Mouse (Mus musculus): ENCODE data around the gene Slc25a27. TPM values are rescaled to one million over a fixed set of nuclear protein-coding genes. Genes with fewer than 3 reads are reported as not detected.

Gene Slc25a27
- 1 to 10 TPM; 2.1 to 3.9 TPM for total RNA-seq (2021)
- long read RNA-seq, experiment 1, partial matches to known transcripts: 0 of 3 reads
- long read RNA-seq, experiment 1, other reads (novel, unspliced or antisense): 0 of 3 reads
- long read RNA-seq, experiment 2, partial matches to known transcripts: 0 of 2 reads
- long read RNA-seq, experiment 2, other reads (novel, unspliced or antisense): 0 of 2 reads

GRCm38 (mm10) chr17:43666576-43667289 is at the start of gene Slc25a27:
Slc25a27 (minus strand) TSS chr17:43667214.
- peak; percentile 90 to 91 for DNase-seq

DNA sequence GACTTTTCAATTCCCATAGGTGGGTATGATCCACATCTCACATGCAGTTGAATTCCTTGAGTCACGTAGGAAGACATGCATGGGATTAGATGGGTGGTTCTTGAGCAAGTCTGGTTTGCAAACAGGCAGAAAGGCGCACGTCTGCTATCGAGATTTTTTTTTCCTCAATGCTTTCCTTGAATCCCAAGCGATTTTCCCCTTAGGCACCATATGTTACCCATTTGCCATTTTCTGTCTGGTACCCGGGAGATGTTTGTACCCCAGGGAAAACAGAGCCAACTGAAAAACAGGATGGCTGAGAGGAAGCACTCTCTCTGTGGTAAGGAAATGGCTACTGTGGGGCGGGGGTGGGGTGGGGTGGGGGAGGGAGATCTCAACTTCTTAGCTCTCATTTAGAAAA is 49.6 kb upstream of the Slc25a27 start:
- DNase-seq: no peak

GRCm38 (mm10) chr17:43714191-43714590 is 47.2 kb upstream of the Slc25a27 start:
- DNase-seq: no peak

DNA sequence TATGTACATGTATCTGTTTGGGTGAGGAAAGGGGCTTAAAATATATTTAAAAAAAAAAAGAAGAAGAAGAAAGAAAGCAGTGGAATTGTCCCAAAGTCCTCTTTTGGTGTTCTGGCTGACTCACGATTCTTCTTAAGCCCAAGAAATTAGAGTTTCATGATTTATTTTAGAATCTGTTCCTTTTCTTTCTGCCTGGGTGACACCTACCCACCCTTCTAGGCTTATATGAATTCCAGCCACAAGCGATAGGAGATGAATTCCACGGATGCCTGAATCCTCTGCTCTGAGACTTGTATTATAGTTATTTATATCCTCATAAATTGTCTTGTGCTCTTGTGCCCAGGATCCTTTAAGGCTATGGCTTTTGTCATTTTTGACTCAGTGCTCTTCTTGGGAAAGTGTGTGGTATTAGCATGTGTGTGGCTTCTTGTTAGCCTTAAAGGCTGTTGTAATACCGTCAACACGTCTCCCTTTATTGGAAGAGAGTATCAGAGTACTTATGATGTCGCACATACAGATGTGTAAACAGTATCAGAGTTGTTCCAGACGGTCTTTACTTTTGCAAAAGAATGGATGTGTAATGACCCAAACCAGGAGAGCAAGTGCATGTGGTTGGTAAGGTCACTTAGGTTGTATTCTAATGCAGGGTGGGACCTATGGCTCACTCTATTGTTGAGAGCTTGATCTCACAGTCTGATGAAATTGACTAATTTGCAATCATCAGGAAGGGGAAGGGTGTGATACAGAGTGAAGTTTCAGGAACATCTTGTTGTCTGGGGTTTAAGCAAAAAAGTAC is 44.7 kb upstream of the Slc25a27 start:
- no peak for DNase-seq

DNA sequence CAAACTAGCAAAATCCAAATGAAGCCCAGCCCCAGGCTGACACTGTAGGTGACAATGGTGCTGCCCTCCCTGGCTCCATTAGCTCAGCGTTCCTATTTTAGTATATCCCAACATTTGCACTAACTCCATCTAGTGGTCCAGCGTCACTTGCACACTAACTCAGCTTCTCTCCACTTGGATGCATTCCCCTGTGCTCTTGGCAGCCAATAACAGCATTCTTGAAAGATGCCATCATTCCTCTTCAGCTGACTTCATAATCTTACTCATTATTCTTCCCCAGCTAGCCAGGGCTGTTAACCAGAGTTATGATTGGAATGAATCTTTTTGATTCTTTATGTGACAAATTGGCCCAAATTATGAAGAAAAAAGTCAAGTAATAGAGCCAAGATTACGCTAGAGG is 40.2 kb upstream of the Slc25a27 start:
- DNase-seq: peak; percentile 11 to 32

GRCm38 (mm10) chr17:43706749-43707148 is 39.7 kb upstream of the Slc25a27 start:
- no peak for DNase-seq

- no peak for DNase-seq
Measured at GRCm38 (mm10) chr17:43704216-43704930, 37.4 kb upstream of the Slc25a27 start.

- peak; percentile 51 to 53 for DNase-seq
Measured at GRCm38 (mm10) chr17:43701060-43701459, 34.0 kb upstream of the Slc25a27 start.

- peak; percentile 71 to 77 for DNase-seq
Measured at GRCm38 (mm10) chr17:43698997-43699649, 32.1 kb upstream of the Slc25a27 start.

- DNase-seq: no peak
Measured at GRCm38 (mm10) chr17:43689591-43689990, 22.6 kb upstream of the Slc25a27 start.

- DNase-seq: no peak
Measured at GRCm38 (mm10) chr17:43684638-43685037, 17.6 kb upstream of the Slc25a27 start.

DNA sequence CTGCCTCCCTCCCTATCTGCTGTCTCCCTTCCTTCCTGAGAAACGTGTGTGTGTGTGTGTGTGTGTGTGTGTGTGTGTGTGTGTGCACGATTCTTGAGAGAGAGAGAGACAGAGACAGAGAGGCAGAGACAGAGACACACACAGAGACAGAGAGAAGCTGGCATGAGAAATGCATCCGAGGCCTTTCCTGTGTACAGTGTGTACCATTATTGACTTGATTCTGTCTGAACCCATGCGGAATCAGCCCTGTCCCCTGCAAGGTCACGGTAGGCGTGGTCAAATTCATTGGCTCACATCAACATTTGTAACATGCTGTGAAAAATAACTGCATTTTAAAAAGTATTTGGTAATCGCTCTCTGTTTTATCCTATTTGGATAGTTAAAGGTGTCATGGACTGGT is 17.1 kb upstream of the Slc25a27 start:
- no peak for DNase-seq

DNA sequence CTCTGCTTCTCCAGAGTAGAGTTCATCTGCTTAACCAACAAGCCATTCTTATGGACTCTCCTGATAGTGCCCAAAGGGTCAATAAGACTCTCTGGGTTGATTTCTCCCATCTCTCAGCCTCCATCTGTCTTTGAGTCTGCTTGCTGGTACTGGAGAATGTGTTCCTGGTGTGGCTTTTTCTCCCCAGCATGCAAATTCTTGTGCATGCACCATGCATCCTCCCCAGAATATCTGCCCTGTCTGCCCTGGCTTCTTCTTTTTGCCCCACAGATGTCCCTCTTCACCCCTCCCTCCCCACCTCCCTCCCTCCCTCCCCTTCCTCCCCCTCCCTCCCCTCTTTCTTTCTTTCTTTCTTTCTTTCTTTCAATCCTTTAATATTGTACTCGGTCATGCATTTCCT is 10.3 kb upstream of the Slc25a27 start:
- DNase-seq: no peak

GRCm38 (mm10) chr17:43676241-43676640 is 9.2 kb upstream of the Slc25a27 start:
- DNase-seq: no peak

DNA sequence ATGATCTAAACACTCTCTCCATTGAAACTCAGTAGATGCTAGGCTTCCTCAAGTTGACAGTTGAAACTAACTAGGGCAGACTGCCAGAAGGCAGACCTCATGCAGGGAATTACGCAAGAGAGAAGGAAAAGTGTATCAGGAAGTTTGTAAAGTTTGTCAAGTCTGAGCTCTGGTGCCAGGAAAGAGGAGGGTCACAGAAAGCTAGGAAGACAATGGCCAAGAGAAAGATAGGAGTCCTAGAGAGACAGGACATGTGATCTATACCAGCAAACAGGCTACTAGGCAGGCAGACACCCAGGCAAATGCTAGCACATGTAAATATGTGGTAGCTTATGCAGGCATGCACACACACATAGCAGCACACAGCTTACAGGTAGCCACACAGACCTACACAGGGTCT is 8.2 kb upstream of the Slc25a27 start:
- DNase-seq: peak in 1 of 2 experiments; percentile 11

- DNase-seq: no peak
Measured at GRCm38 (mm10) chr17:43671907-43672306, 4.9 kb upstream of the Slc25a27 start.

- peak; percentile 11 to 31 for DNase-seq
Measured at GRCm38 (mm10) chr17:43669145-43669695, 2.2 kb upstream of the Slc25a27 start.

DNA sequence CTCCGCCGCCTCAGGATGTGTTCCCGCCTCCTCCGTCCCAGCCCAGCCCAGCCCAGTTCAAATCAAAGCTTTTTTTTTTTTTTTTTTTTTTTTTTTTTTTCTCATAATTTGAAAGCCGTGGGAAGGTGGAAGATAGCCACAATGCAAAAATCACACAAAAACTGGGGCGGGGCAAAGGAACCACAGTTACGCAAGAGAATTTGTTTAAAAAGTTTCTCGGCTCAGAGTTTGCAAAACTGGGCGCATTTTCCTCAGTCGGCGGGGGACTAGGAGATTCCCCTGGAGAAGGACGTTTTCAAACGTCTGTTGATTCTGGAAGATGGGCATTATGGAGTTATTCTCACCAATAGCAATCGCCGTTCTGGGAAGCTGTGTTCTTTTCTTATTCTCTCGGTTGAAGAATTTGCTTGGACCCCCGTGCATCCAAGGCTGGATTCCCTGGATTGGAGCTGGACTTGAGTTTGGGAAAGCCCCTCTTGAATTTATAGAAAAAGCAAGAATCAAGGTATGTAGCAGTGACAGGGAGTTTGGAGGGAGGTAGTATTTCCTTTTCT is 353 bp upstream of the Slc25a27 start, which contains the start of gene Cyp39a1:
Cyp39a1 (plus strand) TSS at position 136 of the 554 bp plus-strand sequence.
- no peak for DNase-seq

DNA sequence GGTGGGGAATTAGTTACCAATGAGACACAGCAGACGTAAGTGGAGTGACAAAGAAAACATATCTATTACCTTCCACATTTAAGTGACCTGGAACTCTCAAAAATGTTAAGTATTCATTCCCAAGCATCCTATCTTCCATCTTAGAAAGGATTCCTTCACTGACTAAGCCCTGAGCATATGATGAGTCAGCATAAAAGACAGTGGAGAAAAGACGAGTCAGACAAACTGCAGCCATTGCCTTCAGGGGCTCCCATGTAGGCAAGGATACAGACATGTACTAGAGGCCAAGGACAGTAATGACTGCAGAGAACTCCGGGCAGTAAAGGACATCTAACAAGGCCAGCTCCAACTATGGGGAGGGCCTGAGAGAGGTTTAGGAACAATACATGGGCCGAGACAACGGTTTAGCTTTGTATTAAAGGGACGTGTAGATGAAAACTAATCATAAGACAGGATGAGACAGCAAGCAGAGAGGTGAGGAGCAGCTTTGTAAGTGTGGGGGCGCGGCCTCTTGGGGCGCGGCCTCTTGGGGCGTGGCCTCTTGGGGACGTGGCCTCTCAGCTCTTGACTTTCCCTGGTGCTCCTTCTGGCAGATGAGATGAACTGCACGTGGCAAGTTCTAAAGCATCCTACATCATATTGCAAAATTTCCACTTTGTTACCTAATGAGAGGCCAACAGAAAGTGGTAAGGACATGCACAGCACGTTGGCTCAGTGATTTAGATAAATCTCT is 15.5 kb downstream of the Slc25a27 start:
- no peak for DNase-seq

Measured in adrenal gland, postnatal 36 days (tissue).